Mouse (Mus musculus) gastrocnemius, adult 2 months (tissue): ENCODE results near the gene Olfr955. TPM values are rescaled to one million over a fixed set of nuclear protein-coding genes. Genes with fewer than 3 reads are reported as not detected.
A peak's percentile ranks its signal among the peaks of the same experiment; 100 is the strongest.

Experiments
- DNase-seq: peaks from one replicate; pipeline ENCODE4 v3.0.0; 2022
- H3K27ac ChIP-seq: fragments of 200-600 bp; 2 replicates; pipeline ENCODE4 v1.8.1; 2022; ENCODE audit warnings: mild to moderate bottlenecking
- H3K4me3 ChIP-seq: fragments of 200-600 bp; 2 replicates; pipeline ENCODE4 v1.8.1; 2022; ENCODE audit warnings: mild to moderate bottlenecking, moderate library complexity
- CTCF ChIP-seq: fragments of 200-600 bp; IDR thresholded peaks from 2 replicates; pipeline ENCODE4 v1.8.1; 2022; ENCODE audit warnings: antibody characterized with exemption, mild to moderate bottlenecking, moderate library complexity
- intact Hi-C: fragments of 180-260 bp; cut with DNase I; formaldehyde crosslinking; loops from one replicate; pipeline ENCODE4 v1.15.1; 2025
- long read RNA-seq, 2 experiments: library from polyadenylated mRNA; stranded (forward); transcript quantifications; one replicate each; pipeline ENCODE4 v2.0.0; 2021
- total RNA-seq, 2 experiments: library from RNA; stranded (reverse); gene quantifications; 2 replicates each; pipeline ENCODE4 v1.2.3; 2021

The Olfr955 gene
- total RNA-seq = not detected
- long read RNA-seq, experiment 1 = 0 reads
- long read RNA-seq, experiment 2 = 0 reads

DNA sequence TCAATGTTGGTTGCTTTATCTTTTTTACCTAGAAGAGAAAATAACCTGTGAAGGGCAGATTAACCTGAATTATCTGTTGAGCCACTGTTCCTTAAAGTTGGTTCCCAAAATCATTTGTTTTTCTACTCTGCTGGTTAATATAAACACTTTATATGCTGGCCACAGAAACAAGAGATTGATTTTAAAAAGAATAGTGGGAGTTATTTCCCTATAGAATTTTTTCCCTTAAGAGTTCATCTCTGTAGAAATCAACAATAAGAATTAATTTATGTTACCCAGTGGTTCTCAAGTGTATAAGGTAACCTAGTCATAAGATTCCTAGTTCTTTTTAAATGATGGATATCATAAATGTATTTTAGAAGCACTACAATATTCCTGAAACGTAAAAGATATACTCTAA, at the start of gene Olfr955:
Olfr955 (minus strand) TSS at position 101 of the 400 bp plus-strand sequence.
- no peak within 1 kb of the TSS for H3K4me3 ChIP-seq
- DNase-seq = no peak
- intact Hi-C loops = no loop called here
- no peak for TF ChIP-seq CTCF
- no peak within 1 kb of the TSS for H3K27ac ChIP-seq

DNA sequence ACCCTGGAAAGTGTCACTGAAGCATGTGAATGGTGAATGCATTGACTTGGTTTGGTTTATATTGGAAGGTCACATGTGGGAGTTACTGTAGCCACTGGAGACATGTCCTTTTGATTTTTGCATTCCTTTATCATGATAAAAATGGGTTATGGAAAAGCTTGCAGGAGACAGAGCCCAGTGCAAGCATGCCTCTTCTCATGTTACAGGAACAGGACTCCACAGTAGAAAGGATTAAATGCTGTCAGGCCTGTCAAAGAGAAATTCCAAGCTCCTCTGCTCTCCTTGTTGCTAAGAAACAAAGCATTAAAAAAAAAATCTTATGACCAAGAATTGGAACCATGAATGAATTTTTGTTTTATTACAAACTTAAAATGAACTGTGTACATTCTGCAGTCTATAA, 46.9 kb upstream of the Olfr955 start:
- TF ChIP-seq CTCF = no peak
- intact Hi-C loops = no loop called here

DNA sequence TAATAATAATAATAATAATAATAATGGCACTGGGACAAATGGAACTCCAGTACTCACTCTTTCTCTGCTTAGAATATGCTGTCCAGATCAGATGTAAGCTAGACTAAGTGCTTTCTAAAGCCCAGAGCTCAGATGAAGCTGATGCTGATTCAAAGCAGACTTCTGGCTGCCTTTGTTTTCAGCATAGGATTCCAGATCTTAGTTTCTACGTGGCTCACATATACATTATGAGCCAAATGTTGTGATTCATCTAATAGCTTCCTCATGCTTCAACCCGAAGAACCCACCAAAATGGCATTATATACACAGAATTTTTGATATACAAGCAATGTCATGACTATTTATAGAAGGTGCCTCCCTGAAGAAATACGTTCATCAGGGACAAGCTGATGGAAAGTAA, 43.8 kb upstream of the Olfr955 start, which contains the start of gene Olfr957:
Olfr957 (minus strand) TSS at position 279 of the 400 bp plus-strand sequence.
- intact Hi-C loops = no loop called here
- H3K4me3 ChIP-seq = no peak within 1 kb of the TSS
- DNase-seq = no peak
- no peak within 1 kb of the TSS for H3K27ac ChIP-seq
- TF ChIP-seq CTCF = no peak

More for the DNA sequence above, 46.9 kb upstream of the Olfr955 start:
- DNase-seq = no peak
- Histone ChIP-seq H3K27ac (no peak overlapping the region), H3K4me3 (no peak overlapping the region)

DNA sequence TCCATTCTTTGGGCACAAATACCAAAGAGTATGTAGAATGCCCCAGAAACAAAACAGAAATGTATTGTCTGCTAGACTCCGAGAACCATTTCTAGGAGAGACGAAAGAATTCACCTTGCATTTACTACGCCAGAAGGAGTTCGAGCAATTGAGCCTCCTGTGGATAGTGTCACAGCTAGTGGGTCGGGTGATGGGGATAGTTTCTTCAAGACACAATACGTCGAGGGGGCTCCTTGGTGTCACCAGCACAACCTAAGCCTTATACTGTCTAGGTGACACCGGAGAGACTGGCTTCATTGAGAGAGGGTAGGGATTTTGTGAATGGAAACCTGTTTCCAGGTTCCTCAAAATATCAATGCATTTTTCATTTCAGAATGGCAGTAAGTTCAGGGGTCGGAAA, 37.7 kb upstream of the Olfr955 start:
- Histone ChIP-seq H3K4me3 (no peak overlapping the region), H3K27ac (no peak overlapping the region)
- no peak for DNase-seq
- intact Hi-C loops = loop anchor here (1.0 kb wide), 1 partner anchor 101 kb away; the partner anchor contains the start of gene Olfr148
- no peak for TF ChIP-seq CTCF

DNA sequence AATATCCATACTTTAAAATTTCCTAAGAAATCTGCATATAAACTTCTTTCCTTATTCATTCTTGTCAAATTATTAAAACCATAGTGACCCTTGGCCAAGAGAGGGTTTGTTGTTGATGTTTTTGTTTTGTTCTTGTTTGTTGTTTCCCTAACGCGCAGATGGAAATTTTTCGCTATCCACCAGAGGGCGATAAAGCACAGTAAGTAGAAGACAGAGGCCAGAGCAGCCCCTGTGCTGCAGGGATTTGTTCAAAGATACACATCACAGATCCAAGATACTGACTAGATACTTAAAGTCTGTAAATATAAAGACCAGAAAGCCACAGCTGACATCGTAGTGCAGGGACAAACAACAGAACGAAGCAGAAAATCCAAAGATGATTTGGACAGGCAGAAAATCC, 37.3 kb upstream of the Olfr955 start:
- intact Hi-C loops = loop anchor here (1.0 kb wide), 1 partner anchor 101 kb away; the partner anchor contains the start of gene Olfr148
- no peak overlapping the region for H3K4me3 ChIP-seq
- peak; percentile 68 for TF ChIP-seq CTCF
- DNase-seq = peak; percentile 20
- H3K27ac ChIP-seq = no peak overlapping the region

DNA sequence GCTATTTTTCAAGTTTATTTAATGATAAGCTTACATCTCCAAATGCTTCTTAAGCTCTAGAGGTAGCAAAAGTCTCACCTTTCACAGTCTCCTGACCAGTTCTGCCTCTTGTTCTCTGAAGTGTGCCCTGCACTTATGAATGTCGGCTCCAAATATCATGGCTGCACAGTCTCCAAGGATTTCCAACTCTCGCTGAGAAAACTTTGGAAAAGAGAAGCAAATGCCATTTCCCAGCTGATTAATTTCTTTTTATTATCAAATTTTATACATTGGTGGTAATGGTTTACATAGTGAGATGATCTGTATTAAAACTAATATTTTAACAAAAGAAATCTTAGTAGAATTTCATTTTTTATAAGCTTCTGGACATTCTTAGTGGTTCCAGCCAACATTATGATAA, 22.2 kb upstream of the Olfr955 start, which contains the start of gene Olfr44:
Olfr44 (minus strand) TSS at position 101 of the 400 bp plus-strand sequence.
- H3K4me3 ChIP-seq = no peak within 1 kb of the TSS
- DNase-seq = no peak
- H3K27ac ChIP-seq = no peak within 1 kb of the TSS
- intact Hi-C loops = no loop called here
- no peak for TF ChIP-seq CTCF

DNA sequence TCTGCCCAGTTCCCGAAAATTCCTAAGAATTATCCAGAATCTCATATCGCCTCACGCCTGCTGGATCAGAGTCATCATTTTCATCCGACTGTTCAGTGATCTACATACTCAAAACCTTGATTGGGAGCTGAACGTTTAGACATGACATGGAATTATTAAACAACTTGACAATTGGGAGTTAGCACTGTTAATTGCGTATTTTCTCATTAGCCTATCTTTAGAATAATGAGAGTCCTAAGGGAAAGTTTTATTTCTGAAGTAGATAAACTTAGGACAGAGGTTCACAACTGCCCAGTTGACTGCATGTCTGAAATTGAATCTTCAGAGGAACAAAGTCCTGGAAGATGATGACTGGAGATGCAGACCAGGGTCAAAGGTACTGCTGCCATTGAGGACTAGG, 15.3 kb downstream of the Olfr955 start, which contains the start of gene Olfr954:
Olfr954 (plus strand) TSS at position 301 of the 400 bp plus-strand sequence.
- TF ChIP-seq CTCF = no peak
- no peak within 1 kb of the TSS for H3K4me3 ChIP-seq
- no peak for DNase-seq
- H3K27ac ChIP-seq = no peak within 1 kb of the TSS
- intact Hi-C loops = no loop called here

DNA sequence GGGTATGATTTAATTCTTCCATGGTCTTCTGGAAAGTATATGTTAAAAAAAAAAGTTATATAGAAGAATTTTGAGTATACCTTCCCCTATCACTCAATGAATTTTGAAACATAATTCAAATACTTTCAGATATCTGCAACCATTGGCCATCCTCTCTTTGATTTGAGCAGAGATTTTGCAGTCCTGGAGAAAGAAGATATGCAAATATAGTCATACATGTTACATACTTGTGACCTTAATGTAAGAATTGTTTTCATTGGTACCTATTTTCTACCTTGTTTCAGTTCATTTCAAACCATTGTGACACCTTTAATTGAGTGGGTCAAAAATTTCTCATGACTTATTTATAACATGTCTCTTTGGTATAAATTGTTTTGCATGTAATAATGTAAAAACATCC, 44.7 kb downstream of the Olfr955 start, which contains the start of gene Olfr952:
Olfr952 (minus strand) TSS at position 101 of the 400 bp plus-strand sequence.
- no peak within 1 kb of the TSS for H3K27ac ChIP-seq
- DNase-seq = no peak
- intact Hi-C loops = no loop called here
- TF ChIP-seq CTCF = no peak
- H3K4me3 ChIP-seq = no peak within 1 kb of the TSS

Other genes with a start within 250 kb of the Olfr955 start
- not detected for gene Olfr1537, start 221.9 kb downstream of the Olfr955 start, total RNA-seq
- not detected for gene Olfr945, start 195.1 kb downstream of the Olfr955 start, total RNA-seq
- gene Olfr948, start 145.9 kb downstream of the Olfr955 start, total RNA-seq = not detected
- not detected for gene Olfr951, start 84.5 kb downstream of the Olfr955 start, total RNA-seq
- gene Olfr952, start 44.8 kb downstream of the Olfr955 start, total RNA-seq = not detected
- not detected for gene Olfr954, start 15.2 kb downstream of the Olfr955 start, total RNA-seq
- gene Olfr44, start 22.1 kb upstream of the Olfr955 start, total RNA-seq = not detected
- gene Olfr957, start 43.9 kb upstream of the Olfr955 start, total RNA-seq = not detected
- gene Olfr958, start 82.1 kb upstream of the Olfr955 start, total RNA-seq = not detected
- gene Olfr959, start 103.6 kb upstream of the Olfr955 start, total RNA-seq = not detected
- under 1 TPM; 0.26 to 0.67 TPM for gene AW551984, start 132.5 kb upstream of the Olfr955 start, total RNA-seq
- gene Olfr148, start 138.7 kb upstream of the Olfr955 start, total RNA-seq = not detected
- gene Olfr960, start 149.4 kb upstream of the Olfr955 start, total RNA-seq = not detected
- not detected for gene Olfr961, start 173.1 kb upstream of the Olfr955 start, total RNA-seq
- gene Olfr963, start 195.3 kb upstream of the Olfr955 start, total RNA-seq = not detected
- not detected for gene Olfr149, start 235.2 kb upstream of the Olfr955 start, total RNA-seq
- not detected for gene Olfr965, start 239.4 kb upstream of the Olfr955 start, total RNA-seq